Mouse (Mus musculus) midbrain, postnatal 0 days (tissue): ENCODE measurements at regions not wholly inside any gene's neighbourhood (a gene's known extent, or its start where the extent isn't known, plus 50 kb on each side); places are given as distances from the start of the nearest gene placed in this dataset.

ENCODE experiments used
- ATAC-seq: fragments of 200-750 bp; cut with Nextera tagmentation; 2 replicates; pipeline ENCODE4 v1.8.0; 2017; ENCODE audit warnings: moderate number of reproducible peaks, mild to moderate bottlenecking, moderate TSS enrichment, moderate library complexity; ENCODE audit not compliant: low FRiP score
- DNase-seq: peaks from one replicate; pipeline ENCODE4 v3.0.0-alpha.2; 2015; ENCODE audit warnings: low spot score
- H3K27ac ChIP-seq: fragments of 300-500 bp; sonication (generic); 2 replicates; pipeline ENCODE4 v1.5.1; 2014; ENCODE audit warnings: low read depth, mild to moderate bottlenecking, low read length, mixed read lengths
- H3K27me3 ChIP-seq: fragments of 300-500 bp; sonication (generic); 2 replicates; pipeline ENCODE4 v1.6.1; 2014; ENCODE audit warnings: low read length, control low read depth, mixed read lengths; ENCODE audit not compliant: insufficient read depth
- H3K36me3 ChIP-seq: fragments of 300-500 bp; sonication (generic); 2 replicates; pipeline ENCODE4 v1.6.1; 2014; ENCODE audit warnings: low read length, control low read depth, mixed read lengths; ENCODE audit not compliant: insufficient read depth
- H3K4me1 ChIP-seq: fragments of 300-500 bp; sonication (generic); 2 replicates; pipeline ENCODE4 v1.6.1; 2014; ENCODE audit warnings: mild to moderate bottlenecking, control low read depth, antibody characterized with exemption, low read length, mixed read lengths; ENCODE audit not compliant: insufficient read depth
- H3K4me2 ChIP-seq: fragments of 300-500 bp; sonication (generic); 2 replicates; pipeline ENCODE4 v1.6.1; 2014; ENCODE audit warnings: low read depth, mild to moderate bottlenecking, low read length, mixed read lengths; ENCODE audit not compliant: poor library complexity, severe bottlenecking
- H3K4me3 ChIP-seq: fragments of 300-500 bp; sonication (generic); 2 replicates; pipeline ENCODE4 v1.5.1; 2014; ENCODE audit warnings: low read depth, mild to moderate bottlenecking, low read length, moderate library complexity
- H3K9ac ChIP-seq: fragments of 300-500 bp; sonication (generic); replicated peaks from 2 replicates; pipeline ENCODE4 v1.6.1; 2014; ENCODE audit warnings: mild to moderate bottlenecking, low read length, moderate library complexity, mixed read lengths; ENCODE audit not compliant: poor library complexity, severe bottlenecking
- H3K9me3 ChIP-seq: fragments of 300-500 bp; sonication (generic); 2 replicates; pipeline ENCODE4 v1.6.1; 2016; ENCODE audit warnings: low read length, control low read depth
- CTCF ChIP-seq: IDR thresholded peaks from 2 replicates; pipeline ENCODE4 v1.5.1; 2016; ENCODE audit warnings: antibody characterized with exemption, mild to moderate bottlenecking
- WGBS: fragments of 180-500 bp; shearing (Covaris S2); extraction: QIAGEN DNeasy Blood & Tissue Kit; methylation state at CpG from one replicate; pipeline ENCODE4 v1.1.7; 2014; 5-methylcytosine and 5-hydroxymethylcytosine counted together

DNA sequence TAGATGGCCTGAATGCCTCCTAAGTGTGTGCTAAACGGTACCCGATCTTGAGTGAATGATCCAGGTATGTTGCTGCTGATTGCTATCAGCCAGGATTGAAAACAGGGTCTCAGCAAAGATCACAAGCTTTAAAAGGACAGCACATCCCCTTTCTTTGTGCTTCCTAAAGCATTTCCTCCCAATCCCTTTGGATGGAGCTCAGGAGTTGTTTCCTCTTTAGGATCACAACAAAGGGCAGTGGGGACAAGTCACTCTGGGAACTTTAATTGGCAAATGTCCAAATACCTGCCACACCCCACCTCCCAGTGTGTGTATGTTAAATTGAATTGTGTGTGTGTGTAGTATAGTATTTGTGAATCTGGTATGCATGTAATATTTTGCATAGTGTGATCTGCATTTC lies 283.5 kb upstream of the Gm12728 start:
- Histone ChIP-seq H3K27me3 (no peaks in the 10 kb centered on the region), H3K4me3 (no peak overlapping the region), H3K9ac (no peak overlapping the region), H3K36me3 (no peaks in the 10 kb centered on the region), H3K27ac (no peak overlapping the region), H3K9me3 (no peaks in the 10 kb centered on the region), H3K4me1 (no peaks in the 10 kb centered on the region), H3K4me2 (no peak overlapping the region)
- no peak for ATAC-seq
- no peak for DNase-seq
- WGBS = 66% methylated on average over 2 of the region's 2 CpGs
- no peak for TF ChIP-seq CTCF

DNA sequence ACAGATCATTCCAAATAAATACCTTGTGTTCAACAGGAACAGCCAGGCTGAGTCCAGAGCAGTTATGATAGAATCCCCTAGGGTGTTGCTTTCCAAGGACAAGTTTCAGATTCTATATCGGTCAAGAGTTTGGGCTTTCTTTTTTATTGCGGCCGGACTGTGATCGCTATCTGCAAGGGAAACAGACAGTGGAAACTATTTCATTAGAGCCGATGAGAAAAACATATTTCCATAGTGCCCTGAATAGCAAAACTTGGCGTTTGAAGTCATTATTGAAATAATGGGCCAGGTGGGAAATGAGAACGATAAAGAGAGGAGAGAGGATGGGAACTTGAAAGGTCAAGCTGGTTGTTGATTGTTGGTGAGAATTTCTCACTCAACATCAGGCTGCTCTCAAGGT lies 282.4 kb upstream of the Gm12728 start:
- no peak overlapping the region for H3K4me2 ChIP-seq
- no peak for TF ChIP-seq CTCF
- WGBS = 83% methylated on average over 7 of the region's 7 CpGs
- no peaks in the 10 kb centered on the region for H3K4me1 ChIP-seq
- no peaks in the 10 kb centered on the region for H3K27me3 ChIP-seq
- no peak overlapping the region for H3K27ac ChIP-seq
- no peak for ATAC-seq
- no peaks in the 10 kb centered on the region for H3K9me3 ChIP-seq
- H3K9ac ChIP-seq = no peak overlapping the region
- no peaks in the 10 kb centered on the region for H3K36me3 ChIP-seq
- no peak overlapping the region for H3K4me3 ChIP-seq
- no peak for DNase-seq

DNA sequence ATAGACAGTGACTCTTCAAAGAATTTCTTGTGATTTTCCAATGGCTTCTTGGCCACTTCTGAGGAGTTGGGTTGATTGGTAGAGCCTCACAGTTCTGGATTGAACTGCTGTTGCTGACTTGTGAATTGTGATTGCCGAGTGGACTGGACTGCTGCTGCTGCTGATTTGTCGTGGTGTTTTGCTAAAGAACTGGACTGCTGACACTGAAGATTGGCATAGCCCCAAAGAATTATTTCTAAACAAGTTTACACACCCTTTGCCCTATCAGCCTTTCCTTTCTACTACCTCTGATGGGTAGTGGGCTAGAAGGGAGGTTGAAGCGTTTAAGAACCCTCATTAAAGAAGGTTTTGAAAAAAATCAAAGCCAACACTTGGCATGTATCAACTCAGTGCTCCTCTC lies 280.6 kb upstream of the Gm12728 start:
- 81% methylated on average over 3 of the region's 3 CpGs for WGBS
- H3K36me3 ChIP-seq = no peaks in the 10 kb centered on the region

GRCm38 (mm10) chr4:105510406-105510805 lies 279.3 kb upstream of the Gm12728 start:
- no peak for TF ChIP-seq CTCF
- H3K9me3 ChIP-seq = no peaks in the 10 kb centered on the region

More for the DNA sequence above, 280.6 kb upstream of the Gm12728 start:
- no peak for ATAC-seq
- no peaks in the 10 kb centered on the region for H3K4me1 ChIP-seq
- TF ChIP-seq CTCF = no peak
- H3K27me3 ChIP-seq = no peaks in the 10 kb centered on the region
- H3K4me3 ChIP-seq = no peak overlapping the region
- no peaks in the 10 kb centered on the region for H3K9me3 ChIP-seq
- no peak for DNase-seq
- no peak overlapping the region for H3K27ac ChIP-seq
- no peak overlapping the region for H3K9ac ChIP-seq
- H3K4me2 ChIP-seq = no peak overlapping the region

DNA sequence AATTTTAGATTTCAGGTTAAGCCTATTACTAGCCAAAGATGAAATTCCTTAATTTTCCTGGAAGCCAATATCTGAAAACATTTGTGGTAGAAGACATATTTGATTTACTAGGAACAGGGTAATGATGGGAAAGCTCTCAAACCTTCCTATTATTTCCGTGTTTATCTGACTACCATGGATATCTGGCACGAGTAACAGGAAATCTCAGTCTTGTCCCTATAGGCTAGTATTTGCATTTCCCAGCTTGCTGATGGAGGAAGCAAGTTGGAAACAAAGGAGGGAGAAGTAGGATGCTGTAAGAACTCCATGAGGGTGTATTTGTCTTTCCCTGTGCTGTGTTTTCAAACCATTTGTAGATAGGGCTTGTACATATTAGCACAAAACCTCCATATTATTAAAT lies 264.5 kb upstream of the Gm12728 start:
- Histone ChIP-seq H3K4me2 (no peak overlapping the region), H3K9ac (no peak overlapping the region), H3K4me3 (no peak overlapping the region), H3K27ac (no peak overlapping the region), H3K36me3 (no peaks in the 10 kb centered on the region), H3K4me1 (no peaks in the 10 kb centered on the region), H3K27me3 (no peaks in the 10 kb centered on the region), H3K9me3 (no peaks in the 10 kb centered on the region)
- no peak for ATAC-seq
- no peak for TF ChIP-seq CTCF
- 64% methylated on average over 2 of the region's 2 CpGs for WGBS
- no peak for DNase-seq

More at GRCm38 (mm10) chr4:105510406-105510805, 279.3 kb upstream of the Gm12728 start:
- Histone ChIP-seq H3K9ac (no peak overlapping the region), H3K27me3 (no peaks in the 10 kb centered on the region), H3K4me2 (no peak overlapping the region), H3K4me1 (no peaks in the 10 kb centered on the region), H3K36me3 (no peaks in the 10 kb centered on the region), H3K27ac (no peak overlapping the region), H3K4me3 (no peak overlapping the region)
- WGBS = 85% methylated on average over 1 of the region's 1 CpGs
- DNase-seq = no peak
- ATAC-seq = no peak

DNA sequence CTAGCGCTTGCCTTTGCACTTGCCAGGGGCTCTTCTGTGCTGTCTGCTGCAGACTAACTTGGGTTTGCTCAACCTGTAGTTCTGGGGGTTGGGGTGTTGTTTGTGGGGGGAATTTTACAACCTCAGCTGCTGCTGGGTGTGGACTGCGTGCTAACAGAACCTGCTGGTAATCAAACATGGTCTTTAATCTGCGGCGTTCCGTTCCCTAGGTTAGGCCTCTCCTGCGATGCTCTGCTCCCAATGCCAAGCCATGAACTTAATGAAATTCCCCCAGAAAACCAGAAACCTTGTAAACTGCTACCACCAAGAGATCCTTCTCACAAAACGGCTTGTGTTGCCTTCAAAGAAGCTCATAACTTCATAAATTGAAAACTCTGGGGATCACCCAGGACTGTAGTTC lies 262.9 kb upstream of the Gm12728 start:
- Histone ChIP-seq H3K4me3 (no peak overlapping the region), H3K36me3 (no peaks in the 10 kb centered on the region), H3K27ac (no peak overlapping the region), H3K9ac (no peak overlapping the region), H3K27me3 (no peaks in the 10 kb centered on the region), H3K9me3 (no peaks in the 10 kb centered on the region), H3K4me1 (no peaks in the 10 kb centered on the region), H3K4me2 (no peak overlapping the region)
- 88% methylated on average over 7 of the region's 7 CpGs for WGBS
- TF ChIP-seq CTCF = no peak
- DNase-seq (no peak), ATAC-seq (no peak)
